ENCODE assay signal across 8 mouse cellular contexts in genomic region chr3:148977124-148977529, GRCm38 (mm10). TPM values are rescaled to one million over a fixed set of nuclear protein-coding genes. Genes with fewer than 3 reads are reported as not detected.
DNase-seq lines count a peak whose midpoint lies in the region; ATAC-seq and TF ChIP-seq lines count a peak whose summit lies in the region.

No protein-coding gene starts in this region.

- no peak for DNase-seq in cerebellum, adult 9-11 months
- DNase-seq in lung, embryonic 14.5 days, result peak; percentile 65
- no peak for DNase-seq in lung, postnatal 25 days (ENCODE audit: low spot score)
- DNase-seq in retina, embryonic 14.5 days (ENCODE audit: low spot score), result peak; percentile 64
- DNase-seq in urinary bladder, adult 18-20 months (ENCODE audit: low spot score in 2 of 2), result no peak
- no peak for DNase-seq in yolk sac, embryonic 10.5 days (ENCODE audit: low spot score)

- ATAC-seq in cerebellum, adult (ENCODE audit: insufficient number of reproducible peaks, low FRiP score, low TSS enrichment), result peak; percentile 41; the same call in 1 of the 2 replicates
- ATAC-seq in lung, embryonic 14.5 days (ENCODE audit: insufficient read depth), result no peak
- ATAC-seq in intestine, postnatal 0 days, result no peak

- H3K4me2 ChIP-seq in lung, embryonic 14.5 days, result peak overlapping the region; percentile 51
- H3K4me2 ChIP-seq in intestine, postnatal 0 days (replicated peaks; ENCODE audit: low read depth), result peak overlapping the region; percentile 28

- H3K4me3 ChIP-seq in lung, embryonic 14.5 days (ENCODE audit: low read depth, low read length), result 0 out of 2 replicates have a peak overlapping the region, but pooled peaks have one; percentile 11
- no peak overlapping the region for H3K4me3 ChIP-seq in intestine, postnatal 0 days (ENCODE audit: low read depth, low read length)

- no peaks in the 10 kb centered on the region for H3K36me3 ChIP-seq in lung, embryonic 14.5 days (ENCODE audit: insufficient read depth)
- no peaks in the 10 kb centered on the region for H3K36me3 ChIP-seq in intestine, postnatal 0 days (ENCODE audit: control insufficient read depth, insufficient read depth)

- no peak overlapping the region for H3K27ac ChIP-seq in lung, embryonic 14.5 days (ENCODE audit: low read depth)
- H3K27ac ChIP-seq in intestine, postnatal 0 days (ENCODE audit: low read depth, low read length), result no peak overlapping the region

- no peak overlapping the region for H3K9ac ChIP-seq in lung, embryonic 14.5 days
- no peak overlapping the region for H3K9ac ChIP-seq in intestine, postnatal 0 days (ENCODE audit: low read depth, low read length)

- no peak for TF ChIP-seq CTCF in lung, embryonic 14.5 days (IDR thresholded peaks at IDR 0.05; ENCODE audit: low read depth)
- no peak for TF ChIP-seq CTCF in intestine, postnatal 0 days (IDR thresholded peaks at IDR 0.05; ENCODE audit: low read depth)

- H3K27me3 ChIP-seq in lung, embryonic 14.5 days (ENCODE audit: insufficient read depth, low read length), result no peaks in the 10 kb centered on the region
- no peaks in the 10 kb centered on the region for H3K27me3 ChIP-seq in intestine, postnatal 0 days (replicated peaks; ENCODE audit: control insufficient read depth, insufficient read depth, low read length)

- 25% methylated on average over 16 of the region's 16 CpGs for WGBS in lung, embryonic 14.5 days
- WGBS in intestine, postnatal 0 days, result 55% methylated on average over 16 of the region's 16 CpGs

- peaks cover 23% of the 10 kb centered on the region; the same call in 1 of the 2 replicates for H3K4me1 ChIP-seq in lung, embryonic 14.5 days (ENCODE audit: insufficient read depth)
- no peaks in the 10 kb centered on the region for H3K4me1 ChIP-seq in intestine, postnatal 0 days (replicated peaks; ENCODE audit: control insufficient read depth, insufficient read depth, low read length)

- no peaks in the 10 kb centered on the region for H3K9me3 ChIP-seq in lung, embryonic 14.5 days (ENCODE audit: low read depth, low read length)
- H3K9me3 ChIP-seq in intestine, postnatal 0 days (ENCODE audit: control insufficient read depth), result no peaks in the 10 kb centered on the region

RNA-seq across cellular contexts. Expression of gene Adgrl2, which starts 13.2 kb away (rescaled TPM):
- polyA plus RNA-seq in lung, embryonic 14.5 days (2014; fragmentation: Nextera tagmentation; extraction: Ambion mirVana), result 83.2 and 83.3 TPM in 2 replicates
- polyA plus RNA-seq in intestine, postnatal 0 days (2015; fragmentation: Nextera tagmentation; extraction: Ambion mirVana), result 20.4 and 21.3 TPM in 2 replicates

Comparison
In these comparisons a context has a peak if more than half of its experiments do, and no peak if none do; other contexts are left out.
1. DNase-seq: peak in lung, embryonic 14.5 days (single experiment) and retina, embryonic 14.5 days (single experiment); none in cerebellum, adult 9-11 months (single experiment), lung, postnatal 25 days (single experiment), urinary bladder, adult 18-20 months (0 of 2) and yolk sac, embryonic 10.5 days (single experiment).